Mouse (Mus musculus): ENCODE results near the gene Arhgap30. TPM values are rescaled to one million over a fixed set of nuclear protein-coding genes. Genes with fewer than 3 reads are reported as not detected.

Arhgap30 gene
- total RNA-seq, 2 experiments from 2014 or later, result 0.53 to 0.90 TPM

DNA sequence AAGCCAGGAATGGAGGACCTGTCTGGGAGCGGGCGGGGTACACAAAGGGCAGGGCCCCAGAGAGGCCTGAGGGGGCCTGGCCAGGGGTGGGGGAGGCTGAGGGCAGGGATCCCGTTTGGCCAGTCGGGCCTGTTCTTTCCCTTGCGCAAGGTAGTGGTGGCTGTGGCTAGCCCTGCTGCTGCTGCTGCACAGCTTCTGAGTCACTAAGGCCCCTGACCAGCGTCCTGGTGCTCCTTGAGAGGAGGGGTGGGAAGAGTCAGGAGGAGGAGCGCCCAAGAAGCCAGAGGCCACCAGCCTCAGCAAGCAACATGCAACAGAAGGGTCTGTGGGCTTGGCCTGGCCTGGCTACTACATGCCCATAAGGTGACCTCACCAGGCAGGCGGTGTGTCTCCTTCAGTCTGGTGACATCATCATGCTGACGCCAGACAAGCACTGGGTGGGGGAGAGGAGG, 13.1 kb upstream of the Arhgap30 start:
- DNase-seq (ENCODE audit: low spot score), result no peak

DNA sequence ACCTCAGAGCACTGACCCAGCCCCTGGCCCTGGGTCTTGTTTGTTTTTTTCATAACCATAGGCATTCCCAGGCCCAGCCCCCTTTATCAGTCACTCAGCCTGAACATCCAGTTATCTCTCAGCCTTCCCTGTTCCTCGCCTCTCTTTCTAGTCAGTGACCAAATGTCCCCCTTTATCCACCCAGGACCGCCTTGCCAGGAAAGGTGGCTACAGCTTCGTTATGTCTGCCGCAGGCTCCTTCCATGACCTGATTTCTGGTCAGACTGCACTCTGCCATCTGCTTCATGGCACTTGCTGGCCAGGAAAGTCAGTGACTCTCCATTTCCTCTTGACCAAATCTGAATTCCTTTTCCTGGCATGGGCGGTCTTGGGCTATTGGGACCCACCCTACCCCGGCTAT, 10.5 kb upstream of the Arhgap30 start:
- DNase-seq (ENCODE audit: low spot score), result no peak

DNA sequence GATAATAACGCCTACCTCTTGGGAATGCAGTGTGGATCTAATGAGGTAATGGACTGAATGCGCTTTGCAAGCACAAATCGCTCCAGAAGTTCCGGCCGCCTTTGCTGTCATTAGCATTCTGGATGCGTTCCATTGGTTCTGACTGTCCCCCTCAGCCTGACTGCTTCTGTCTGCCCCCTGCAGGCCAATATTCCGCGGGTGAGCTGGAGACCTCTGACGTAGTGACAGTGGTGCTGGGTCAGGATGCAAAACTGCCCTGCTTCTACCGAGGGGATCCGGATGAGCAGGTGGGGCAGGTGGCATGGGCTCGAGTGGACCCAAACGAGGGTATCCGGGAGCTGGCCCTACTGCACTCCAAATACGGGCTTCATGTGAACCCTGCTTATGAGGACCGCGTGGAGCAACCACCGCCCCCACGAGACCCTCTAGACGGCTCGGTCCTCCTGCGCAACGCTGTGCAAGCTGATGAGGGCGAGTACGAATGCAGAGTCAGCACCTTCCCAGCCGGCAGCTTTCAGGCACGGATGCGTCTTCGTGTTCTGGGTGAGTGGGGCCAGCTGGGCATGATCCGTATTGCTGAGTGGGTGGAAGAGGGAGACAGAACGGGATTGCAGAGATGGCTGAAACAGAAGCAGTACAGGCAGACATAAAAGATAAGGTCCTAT, 8.7 kb upstream of the Arhgap30 start:
- DNase-seq (ENCODE audit: low spot score), result peak; percentile 80

DNA sequence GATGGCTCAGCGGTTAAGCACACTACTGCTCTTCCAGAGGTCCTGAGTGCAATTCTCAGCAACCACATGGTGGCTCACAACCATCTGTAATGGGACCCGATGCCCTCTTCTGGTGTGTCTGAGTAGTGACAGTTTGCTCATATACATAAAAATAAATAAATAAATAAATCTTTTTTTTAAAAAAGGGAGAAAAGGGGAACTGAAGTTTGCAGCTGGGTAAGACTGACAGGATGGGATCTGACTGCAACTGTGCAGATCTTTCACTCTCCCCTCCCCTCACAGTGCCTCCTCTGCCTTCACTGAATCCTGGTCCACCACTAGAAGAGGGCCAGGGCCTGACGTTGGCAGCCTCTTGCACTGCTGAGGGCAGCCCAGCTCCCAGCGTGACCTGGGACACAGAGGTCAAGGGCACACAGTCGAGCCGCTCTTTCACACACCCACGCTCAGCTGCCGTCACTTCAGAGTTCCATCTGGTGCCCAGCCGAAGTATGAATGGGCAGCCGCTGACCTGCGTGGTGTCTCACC, 6.6 kb upstream of the Arhgap30 start:
- no peak for DNase-seq (ENCODE audit: low spot score)

DNA sequence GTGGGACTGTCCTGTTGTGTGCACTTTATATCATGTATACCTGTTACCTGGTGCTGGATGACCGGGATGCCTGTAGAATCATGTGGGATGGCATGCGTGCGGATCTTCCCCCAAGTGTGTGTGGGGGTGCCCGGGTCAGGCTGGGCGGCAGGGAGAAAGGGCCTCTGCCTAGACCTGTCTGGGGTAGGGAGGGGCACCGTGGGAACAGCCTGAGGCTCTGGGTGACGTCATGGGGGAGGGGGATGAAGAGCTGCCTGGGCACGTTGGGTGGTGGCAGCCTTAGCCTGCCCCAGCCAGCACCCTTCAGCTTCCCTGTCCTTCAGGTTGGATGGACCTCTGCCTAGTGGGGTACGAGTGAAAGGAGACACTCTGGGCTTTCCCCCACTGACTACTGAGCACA, 4.4 kb upstream of the Arhgap30 start:
- no peak for DNase-seq (ENCODE audit: low spot score)

DNA sequence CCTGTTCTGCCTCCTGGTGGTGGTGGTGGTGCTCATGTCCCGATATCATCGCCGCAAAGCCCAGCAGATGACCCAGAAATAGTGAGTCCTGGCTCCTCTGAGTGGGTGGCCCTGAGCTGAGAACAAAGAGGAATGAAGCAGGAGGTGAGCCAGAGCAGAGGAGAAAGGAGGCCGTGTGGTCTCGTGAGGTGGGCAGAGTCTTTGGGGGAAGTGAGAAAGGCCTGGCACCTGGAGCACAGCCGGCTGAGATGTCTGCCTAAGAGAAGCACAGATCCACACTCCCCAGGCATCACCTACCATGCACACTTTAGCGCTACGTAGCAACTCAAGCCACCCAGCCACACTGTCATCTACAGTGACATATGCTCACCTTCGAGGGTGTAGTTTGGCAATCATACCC, 3.6 kb upstream of the Arhgap30 start:
- no peak for DNase-seq (ENCODE audit: low spot score)

DNA sequence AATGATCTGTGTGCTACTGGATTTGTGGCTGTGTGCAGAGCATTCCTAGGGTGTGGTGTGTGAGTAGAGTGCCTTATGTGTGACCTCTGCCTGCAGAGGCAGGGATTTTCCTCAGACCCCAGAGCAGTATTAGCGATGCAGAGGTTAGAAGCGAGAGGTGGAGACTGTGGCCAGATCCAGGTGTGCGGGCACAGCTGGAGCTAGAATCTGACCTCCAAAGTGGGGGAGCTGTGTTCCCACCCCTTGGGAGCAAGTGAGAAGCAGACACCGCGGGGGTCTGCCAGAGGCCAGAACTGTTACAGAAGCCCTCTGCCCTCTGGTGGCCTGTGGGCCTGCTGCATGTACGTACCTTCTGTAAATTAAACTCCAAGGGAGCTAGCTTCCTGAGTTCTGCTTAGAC, 1.7 kb upstream of the Arhgap30 start:
- no peak for DNase-seq (ENCODE audit: low spot score)

DNA sequence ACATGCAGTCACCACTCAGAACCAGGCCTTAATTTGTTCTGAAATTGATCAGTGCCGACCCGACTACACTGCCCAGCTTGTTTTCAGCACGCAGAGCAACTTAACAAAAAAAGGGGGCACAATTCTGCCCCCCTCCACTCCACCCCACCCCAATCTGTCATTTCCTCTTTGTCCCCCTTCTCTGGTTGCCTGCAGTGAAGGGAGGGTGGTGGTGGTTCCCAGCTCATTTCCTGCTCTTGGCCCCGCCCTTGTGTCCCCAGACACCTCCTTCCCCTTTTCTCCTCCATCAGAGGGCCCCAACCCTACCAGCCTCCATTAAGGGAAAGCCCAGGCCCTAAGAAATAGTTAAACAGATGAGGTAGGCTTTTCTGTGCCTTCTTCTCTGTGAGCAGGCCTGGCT, 1.3 kb downstream of the Arhgap30 start:
- no peak for DNase-seq (ENCODE audit: low spot score)

DNA sequence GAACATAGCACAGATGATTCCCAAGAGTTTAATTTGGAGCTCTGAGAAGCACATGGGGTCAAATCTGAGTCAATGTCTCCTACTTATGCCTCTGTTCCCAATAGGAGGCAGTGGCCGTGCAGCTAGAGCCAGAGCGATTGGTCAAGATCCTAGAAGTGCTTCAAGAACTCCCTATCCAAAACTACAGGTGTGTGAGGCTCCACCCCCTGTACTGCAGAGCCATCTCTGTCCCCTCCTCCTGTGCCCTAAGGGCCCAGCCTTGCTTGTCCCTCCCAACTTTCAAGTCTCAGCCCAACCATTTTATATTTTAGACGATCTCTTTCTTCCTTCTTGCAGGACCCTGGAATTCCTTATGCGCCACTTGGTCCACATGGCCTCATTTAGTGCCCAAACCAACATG, 13.1 kb downstream of the Arhgap30 start:
- no peak for DNase-seq (ENCODE audit: low spot score)

DNA sequence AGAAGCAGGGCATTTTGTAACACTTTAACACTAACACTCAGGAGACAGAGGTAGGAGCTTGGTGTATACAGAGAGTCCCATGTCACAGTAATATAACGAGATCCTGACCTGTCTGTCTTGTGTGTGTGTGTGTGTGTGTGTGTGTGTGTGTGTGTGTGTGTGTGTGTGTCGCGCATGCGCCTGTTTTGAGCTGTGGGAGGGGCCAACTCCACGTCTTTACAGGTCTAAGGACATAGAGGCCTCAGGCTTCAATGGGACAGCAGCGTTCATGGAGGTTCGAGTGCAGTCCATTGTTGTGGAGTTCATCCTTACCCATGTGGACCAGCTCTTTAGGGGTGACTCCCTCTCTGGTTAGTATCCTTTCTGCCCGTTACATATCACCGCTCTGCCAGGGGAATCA, 14.2 kb downstream of the Arhgap30 start:
- no peak for DNase-seq (ENCODE audit: low spot score)

DNA sequence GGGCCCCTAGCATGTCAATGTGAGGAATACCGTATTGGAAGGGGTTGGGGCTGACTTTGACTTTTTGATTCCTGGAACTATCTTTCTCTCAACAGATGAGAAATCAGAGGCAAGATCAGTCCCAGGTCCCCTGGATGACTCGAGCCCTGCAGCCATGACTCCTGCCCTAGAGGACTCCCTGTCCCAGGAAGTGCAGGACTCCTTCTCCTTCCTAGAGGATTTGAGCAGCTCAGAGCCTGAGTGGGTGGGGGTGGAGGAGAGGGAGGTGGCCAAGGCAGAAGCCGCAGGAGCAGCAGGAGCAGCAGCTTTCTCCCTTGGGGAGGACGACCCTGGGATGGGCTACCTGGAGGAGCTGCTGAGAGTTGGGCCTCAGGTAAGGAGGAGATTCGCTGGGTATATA, 18.5 kb downstream of the Arhgap30 start:
- DNase-seq (ENCODE audit: low spot score), result no peak

DNA sequence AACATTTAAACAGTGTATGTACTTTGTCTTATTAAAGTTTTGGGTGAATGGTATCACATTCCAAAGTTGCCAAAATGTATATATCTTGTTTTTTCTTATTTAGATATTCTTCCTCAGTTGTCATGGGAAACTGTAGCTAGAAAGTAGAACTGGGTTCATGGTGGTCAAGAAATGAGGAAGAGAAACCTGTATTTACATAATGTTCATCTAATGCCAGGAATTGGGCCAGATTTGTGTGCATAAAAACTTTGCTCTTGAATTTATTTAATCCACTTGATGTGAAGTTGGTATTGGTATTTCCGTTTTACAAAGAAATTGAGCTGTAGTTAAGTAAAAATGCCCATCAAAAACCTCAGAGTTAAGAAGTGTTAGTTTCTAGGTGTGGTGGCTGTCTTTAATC, 21.5 kb downstream of the Arhgap30 start:
- DNase-seq (ENCODE audit: low spot score), result no peak

DNA sequence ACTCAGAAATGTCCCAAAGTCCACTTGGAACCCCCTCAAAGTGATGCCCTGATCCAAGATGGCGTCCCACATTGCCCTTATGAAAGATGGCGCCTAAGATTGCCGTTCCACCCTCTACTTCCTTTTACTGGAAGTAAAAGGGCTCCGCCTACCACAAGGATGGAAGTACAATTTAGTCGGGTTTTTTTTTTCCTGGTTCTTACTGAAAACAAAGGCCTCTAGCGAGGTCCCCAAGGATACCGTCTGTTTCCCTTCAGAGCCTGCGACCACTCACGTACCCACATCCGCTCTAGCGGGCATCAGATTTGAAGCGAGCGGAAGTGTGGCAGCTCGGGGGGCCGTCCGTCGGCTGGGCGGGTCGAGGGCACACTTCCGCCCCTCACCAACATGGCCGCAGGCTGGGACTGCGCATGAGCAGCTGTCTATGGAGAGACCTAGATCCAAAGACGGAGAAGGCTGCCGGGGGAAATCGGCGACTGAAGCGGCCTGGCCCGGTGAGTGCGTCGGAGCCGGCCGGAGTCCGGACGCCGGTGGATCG, 22.3 kb downstream of the Arhgap30 start, which contains the start of gene Usf1:
Gene Usf1, plus strand, starts transcription at position 367 of the 538 bp plus-strand sequence.
- peak; percentile 94 for DNase-seq (ENCODE audit: low spot score)

DNA sequence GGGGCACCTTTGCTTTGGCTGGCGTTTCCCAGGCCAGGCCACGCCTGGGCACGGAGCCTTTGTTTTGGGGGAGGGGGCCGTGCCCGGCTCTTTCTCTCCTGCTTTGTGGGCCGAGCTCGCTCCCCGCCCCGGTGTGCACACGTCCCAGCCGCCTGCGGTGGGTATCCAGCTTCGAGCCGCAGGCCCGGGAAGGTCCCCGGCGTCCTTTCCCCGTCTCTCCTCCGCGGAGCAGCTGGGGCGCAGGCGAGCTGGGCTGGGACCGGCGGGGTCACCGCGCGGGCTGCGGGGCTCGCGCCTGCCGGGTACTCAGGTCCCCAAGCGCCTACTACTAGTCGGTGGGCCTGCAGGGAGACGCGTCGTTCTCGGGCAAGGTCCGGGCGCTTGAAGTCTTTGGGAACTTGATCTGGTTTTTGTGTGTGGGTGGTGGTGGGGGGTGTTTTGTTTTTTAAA, 22.8 kb downstream of the Arhgap30 start:
- no peak for DNase-seq (ENCODE audit: low spot score)

DNA sequence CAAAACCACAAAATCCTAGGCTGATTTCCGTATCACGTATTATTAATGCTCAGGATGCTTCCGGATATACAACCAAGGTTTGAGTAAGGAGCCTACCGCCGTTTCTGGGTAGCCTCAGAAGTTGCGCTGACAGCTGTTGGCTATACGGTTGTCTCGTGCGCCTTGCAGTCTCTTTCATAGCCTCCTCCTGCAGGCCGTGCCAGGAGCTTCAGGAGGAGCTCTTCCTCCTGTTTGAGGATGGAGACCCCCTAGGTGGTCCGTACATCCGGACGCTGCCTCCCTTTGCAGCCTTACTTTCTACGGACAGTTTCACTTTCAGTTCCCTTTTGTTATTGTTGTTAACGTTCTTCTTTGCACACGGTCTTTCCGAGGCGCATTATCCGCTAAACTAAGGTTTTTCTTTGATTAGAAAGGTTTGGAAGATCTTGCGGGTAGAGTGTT, 23.3 kb downstream of the Arhgap30 start:
- no peak for DNase-seq (ENCODE audit: low spot score)

DNA sequence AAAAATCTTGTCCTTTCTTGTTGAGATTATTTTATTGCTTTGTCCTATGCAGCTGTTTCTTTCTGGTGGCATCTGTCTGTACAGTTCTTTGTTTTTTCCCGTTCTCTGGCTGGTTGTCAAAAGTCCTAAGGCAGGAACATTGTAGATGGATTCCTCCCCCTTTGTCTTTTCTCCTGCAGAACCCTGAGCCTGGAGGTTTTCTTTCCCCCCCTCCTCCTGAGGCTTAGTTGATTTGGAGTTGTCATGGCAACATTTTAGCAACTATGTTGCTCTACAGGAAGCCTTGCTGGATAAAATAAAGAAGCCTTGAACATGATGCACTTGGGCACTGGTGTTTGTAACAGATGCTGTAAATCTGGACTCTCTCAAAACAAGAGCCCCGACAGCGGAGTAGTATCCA, 23.7 kb downstream of the Arhgap30 start:
- DNase-seq (ENCODE audit: low spot score), result no peak

DNA sequence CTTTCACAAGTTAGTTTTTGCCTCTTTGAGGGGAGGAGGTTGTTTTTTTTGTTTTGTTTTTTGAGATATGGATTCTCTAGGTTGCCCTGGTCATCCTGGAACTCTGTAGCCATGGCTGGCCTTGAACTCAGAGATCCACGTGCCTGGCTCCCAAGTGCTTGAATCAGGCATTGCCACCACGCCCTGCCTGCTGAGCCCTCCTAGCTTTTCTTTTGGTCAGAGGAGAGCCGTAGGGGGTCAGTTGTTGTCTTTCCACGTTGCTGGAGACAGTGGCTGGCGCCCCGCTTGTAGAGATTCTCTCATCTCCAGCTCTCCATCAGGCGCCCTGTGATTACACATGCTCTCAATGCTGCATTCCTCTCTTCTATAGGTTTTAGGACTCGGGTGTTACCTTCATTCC, 24.9 kb downstream of the Arhgap30 start:
- DNase-seq (ENCODE audit: low spot score), result no peak

DNA sequence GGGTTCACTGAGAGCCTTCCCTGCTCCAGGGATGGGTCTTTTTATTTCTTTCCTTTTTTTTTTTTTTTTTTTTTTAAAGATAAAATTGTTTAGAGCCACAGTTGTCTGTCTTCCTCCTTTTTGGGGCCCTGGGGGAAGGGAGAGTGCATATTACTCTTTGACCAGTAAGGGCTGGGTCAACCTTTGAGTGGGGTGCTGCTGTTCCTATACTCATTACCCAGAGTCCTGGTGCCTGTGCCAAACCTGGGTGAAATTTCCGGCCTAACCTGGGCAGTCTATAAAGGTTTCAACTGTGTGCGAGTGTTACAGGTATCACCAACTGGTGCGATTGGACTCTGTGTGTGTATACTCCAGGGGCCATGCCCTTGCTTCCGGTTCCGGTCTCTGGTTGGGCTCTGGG, 29.9 kb downstream of the Arhgap30 start, which contains the start of gene Tstd1:
Gene Tstd1, plus strand, starts transcription at position 213 of the 400 bp plus-strand sequence.
- DNase-seq (ENCODE audit: low spot score), result no peak

DNA sequence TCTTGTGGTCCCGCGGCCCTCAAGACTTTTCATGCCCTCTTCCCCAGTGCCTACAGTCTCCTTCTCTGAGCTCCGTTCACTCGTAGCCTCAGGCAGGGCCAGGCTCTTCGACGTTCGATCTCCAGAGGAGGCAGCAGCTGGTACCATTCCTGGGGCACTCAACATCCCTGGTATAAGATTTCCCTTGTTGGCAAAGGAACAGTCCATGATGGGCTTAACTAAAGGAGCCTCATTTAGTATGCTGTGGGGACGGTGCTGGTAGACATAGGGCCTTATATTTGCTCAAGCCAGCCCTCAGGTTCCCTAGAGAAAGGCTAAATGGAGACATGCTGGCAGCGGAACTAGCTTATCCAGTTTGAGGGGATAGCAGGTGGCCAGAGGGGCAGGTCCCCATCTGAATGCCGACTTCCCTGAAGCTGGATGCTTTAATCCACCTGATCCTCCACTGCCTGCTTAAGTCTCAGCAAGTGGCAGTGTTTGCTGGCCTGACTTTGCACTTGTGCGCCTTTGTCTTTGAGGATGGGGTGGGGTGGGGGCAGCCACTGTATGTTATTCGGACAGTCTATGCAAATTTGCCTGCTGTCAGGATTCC, 30.6 kb downstream of the Arhgap30 start:
- no peak for DNase-seq (ENCODE audit: low spot score)

DNA sequence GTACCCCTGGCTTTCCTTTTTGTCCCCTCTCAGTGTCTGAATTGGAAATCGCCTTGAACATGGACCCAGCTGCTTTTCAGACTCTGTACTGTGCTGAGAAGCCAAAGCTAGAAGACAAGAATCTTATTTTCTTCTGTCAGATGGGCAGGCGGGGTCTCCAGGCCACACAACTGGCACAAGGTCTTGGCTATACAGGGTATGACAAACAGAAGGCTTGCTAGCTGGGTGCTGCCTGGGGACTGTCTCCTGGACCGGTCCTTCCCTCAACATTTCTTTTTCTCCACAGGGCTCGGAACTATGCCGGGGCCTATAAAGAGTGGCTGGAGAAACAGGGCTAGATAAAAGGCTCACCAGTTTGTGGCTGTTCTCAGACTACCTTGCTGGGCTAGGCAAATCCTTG, 31.2 kb downstream of the Arhgap30 start:
- no peak for DNase-seq (ENCODE audit: low spot score)

DNA sequence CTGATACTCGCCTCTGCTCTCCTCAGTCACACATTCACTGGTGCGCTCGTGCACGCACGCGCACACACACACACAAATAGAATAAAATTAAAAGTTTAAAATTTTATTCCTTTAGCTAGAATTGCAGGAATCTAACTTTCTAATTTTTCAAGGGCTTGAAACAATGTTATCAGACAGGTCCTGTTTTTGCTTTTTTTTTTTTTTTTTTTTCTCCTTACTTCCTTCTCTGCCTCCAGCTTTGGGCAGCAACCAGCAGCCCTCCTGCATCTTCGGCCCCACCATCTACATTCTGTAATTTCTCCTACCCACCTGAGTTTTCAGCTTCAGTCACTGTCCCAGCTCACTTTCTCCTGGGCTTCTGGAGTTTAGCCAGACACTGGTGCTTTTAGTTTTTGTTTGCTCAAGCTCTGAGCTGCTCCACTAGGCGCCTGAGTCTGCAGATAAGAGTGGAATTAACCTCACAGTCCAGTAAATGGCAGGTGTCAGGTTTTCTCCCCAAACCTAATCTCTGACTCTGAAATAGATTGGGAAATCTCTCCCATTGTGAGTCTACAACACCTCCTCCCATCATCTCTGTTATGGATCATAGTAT, 33.8 kb downstream of the Arhgap30 start:
- no peak for DNase-seq (ENCODE audit: low spot score)

DNA sequence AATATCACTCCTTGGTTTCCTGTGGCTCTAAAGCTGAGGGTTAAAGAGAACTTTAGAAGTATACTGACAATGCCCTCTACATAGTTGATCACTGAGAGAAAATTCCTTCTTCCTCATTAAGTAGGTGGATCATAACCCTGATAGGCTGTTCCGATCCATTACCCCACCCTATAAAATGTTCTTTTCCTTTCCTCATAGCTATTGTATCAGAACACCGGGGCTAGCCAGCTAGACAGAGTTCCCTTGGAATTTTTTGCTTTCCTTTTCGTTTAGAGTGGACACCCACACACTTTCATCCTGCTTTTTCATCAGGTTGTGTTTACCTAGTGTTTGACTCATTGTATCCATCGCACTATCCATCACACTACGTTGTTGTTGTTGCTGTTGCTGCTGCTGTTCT, 35.9 kb downstream of the Arhgap30 start:
- DNase-seq (ENCODE audit: low spot score), result no peak
